Mouse (Mus musculus): ENCODE measurements at regions not wholly inside any gene's neighbourhood (a gene's known extent, or its start where the extent isn't known, plus 50 kb on each side); places are given as distances from the start of the nearest gene placed in this dataset.

GRCm38 (mm10) chr4:71663397-71663796, 94.4 kb downstream of the Gm11232 start:
- DNase-seq (ENCODE audit: low spot score): no peak
- Histone ChIP-seq H3K4me3 (ENCODE audit: low read depth, low read length) (no peak overlapping the region), H3K27me3 (replicated peaks; ENCODE audit: control insufficient read depth, insufficient read depth, low read length) (no peaks in the 10 kb centered on the region), H3K9me3 (ENCODE audit: control insufficient read depth, low read length) (no peaks in the 10 kb centered on the region), H3K4me1 (replicated peaks; ENCODE audit: control insufficient read depth, insufficient read depth, low read length) (no peaks in the 10 kb centered on the region), H3K27ac (ENCODE audit: low read depth, low read length) (no peak overlapping the region), H3K4me2 (no peak overlapping the region), H3K9ac (ENCODE audit: low read depth, low read length) (no peak overlapping the region), H3K36me3 (ENCODE audit: control insufficient read depth, insufficient read depth, low read length) (no peaks in the 10 kb centered on the region)
- no peak for ATAC-seq (replicated peaks; ENCODE audit: low FRiP score)

GRCm38 (mm10) chr4:71640521-71640920, 117.2 kb downstream of the Gm11232 start:
- H3K4me1 ChIP-seq (replicated peaks; ENCODE audit: control insufficient read depth, insufficient read depth, low read length): no peaks in the 10 kb centered on the region
- ATAC-seq (replicated peaks; ENCODE audit: low FRiP score) (no peak), DNase-seq (ENCODE audit: low spot score) (no peak)
- no peak overlapping the region for H3K9ac ChIP-seq (ENCODE audit: low read depth, low read length)
- no peaks in the 10 kb centered on the region for H3K36me3 ChIP-seq (ENCODE audit: control insufficient read depth, insufficient read depth, low read length)
- no peak overlapping the region for H3K4me2 ChIP-seq
- no peak overlapping the region for H3K4me3 ChIP-seq (ENCODE audit: low read depth, low read length)
- no peaks in the 10 kb centered on the region for H3K27me3 ChIP-seq (replicated peaks; ENCODE audit: control insufficient read depth, insufficient read depth, low read length)
- H3K9me3 ChIP-seq (ENCODE audit: control insufficient read depth, low read length): no peaks in the 10 kb centered on the region
- WGBS: 91% methylated on average over 10 of the region's 10 CpGs
- H3K27ac ChIP-seq (ENCODE audit: low read depth, low read length): no peak overlapping the region

GRCm38 (mm10) chr4:71627088-71627487, 130.7 kb downstream of the Gm11232 start:
- Histone ChIP-seq H3K9ac (ENCODE audit: low read depth, low read length) (no peak overlapping the region), H3K9me3 (ENCODE audit: control insufficient read depth, low read length) (no peaks in the 10 kb centered on the region), H3K27me3 (replicated peaks; ENCODE audit: control insufficient read depth, insufficient read depth, low read length) (no peaks in the 10 kb centered on the region), H3K27ac (ENCODE audit: low read depth, low read length) (no peak overlapping the region), H3K4me3 (ENCODE audit: low read depth, low read length) (no peak overlapping the region), H3K4me2 (no peak overlapping the region), H3K4me1 (replicated peaks; ENCODE audit: control insufficient read depth, insufficient read depth, low read length) (no peaks in the 10 kb centered on the region), H3K36me3 (ENCODE audit: control insufficient read depth, insufficient read depth, low read length) (no peaks in the 10 kb centered on the region)
- WGBS: 42% methylated on average over 2 of the region's 2 CpGs
- ATAC-seq (replicated peaks; ENCODE audit: low FRiP score): no peak
- DNase-seq (ENCODE audit: low spot score): no peak

- H3K4me3 ChIP-seq (ENCODE audit: low read depth, low read length): no peak overlapping the region
- no peak for ATAC-seq (replicated peaks; ENCODE audit: low FRiP score)
- H3K27me3 ChIP-seq (replicated peaks; ENCODE audit: control insufficient read depth, insufficient read depth, low read length): no peaks in the 10 kb centered on the region
- H3K4me2 ChIP-seq: no peak overlapping the region
- DNase-seq (ENCODE audit: low spot score): no peak
- H3K4me1 ChIP-seq (replicated peaks; ENCODE audit: control insufficient read depth, insufficient read depth, low read length): no peaks in the 10 kb centered on the region
- no peak overlapping the region for H3K27ac ChIP-seq (ENCODE audit: low read depth, low read length)
- WGBS: 44% methylated on average over 1 of the region's 1 CpGs
- no peak overlapping the region for H3K9ac ChIP-seq (ENCODE audit: low read depth, low read length)
- no peaks in the 10 kb centered on the region for H3K36me3 ChIP-seq (ENCODE audit: control insufficient read depth, insufficient read depth, low read length)
- H3K9me3 ChIP-seq (ENCODE audit: control insufficient read depth, low read length): no peaks in the 10 kb centered on the region
Observed at GRCm38 (mm10) chr4:71626626-71627025, 131.1 kb downstream of the Gm11232 start.

- Histone ChIP-seq H3K4me3 (ENCODE audit: low read depth, low read length) (no peak overlapping the region), H3K4me1 (replicated peaks; ENCODE audit: control insufficient read depth, insufficient read depth, low read length) (no peaks in the 10 kb centered on the region), H3K9me3 (ENCODE audit: control insufficient read depth, low read length) (no peaks in the 10 kb centered on the region), H3K36me3 (ENCODE audit: control insufficient read depth, insufficient read depth, low read length) (no peaks in the 10 kb centered on the region), H3K4me2 (no peak overlapping the region), H3K9ac (ENCODE audit: low read depth, low read length) (no peak overlapping the region), H3K27ac (ENCODE audit: low read depth, low read length) (no peak overlapping the region), H3K27me3 (replicated peaks; ENCODE audit: control insufficient read depth, insufficient read depth, low read length) (no peaks in the 10 kb centered on the region)
- DNase-seq (ENCODE audit: low spot score) (no peak), ATAC-seq (replicated peaks; ENCODE audit: low FRiP score) (no peak)
- 58% methylated on average over 2 of the region's 2 CpGs for WGBS
Observed at GRCm38 (mm10) chr4:71624771-71625170, 133.0 kb downstream of the Gm11232 start.

GRCm38 (mm10) chr4:71613720-71614119, 144.0 kb downstream of the Gm11232 start:
- H3K4me1 ChIP-seq (replicated peaks; ENCODE audit: control insufficient read depth, insufficient read depth, low read length): no peaks in the 10 kb centered on the region
- no peaks in the 10 kb centered on the region for H3K36me3 ChIP-seq (ENCODE audit: control insufficient read depth, insufficient read depth, low read length)
- no peaks in the 10 kb centered on the region for H3K9me3 ChIP-seq (ENCODE audit: control insufficient read depth, low read length)
- no peak overlapping the region for H3K27ac ChIP-seq (ENCODE audit: low read depth, low read length)
- no peaks in the 10 kb centered on the region for H3K27me3 ChIP-seq (replicated peaks; ENCODE audit: control insufficient read depth, insufficient read depth, low read length)
- DNase-seq (ENCODE audit: low spot score): no peak
- H3K9ac ChIP-seq (ENCODE audit: low read depth, low read length): no peak overlapping the region
- no peak for ATAC-seq (replicated peaks; ENCODE audit: low FRiP score)
- no peak overlapping the region for H3K4me2 ChIP-seq
- no peak overlapping the region for H3K4me3 ChIP-seq (ENCODE audit: low read depth, low read length)
- WGBS: 61% methylated on average over 1 of the region's 1 CpGs

- H3K27ac ChIP-seq (ENCODE audit: low read depth, low read length): no peak overlapping the region
- no peak for DNase-seq (ENCODE audit: low spot score)
- H3K27me3 ChIP-seq (replicated peaks; ENCODE audit: control insufficient read depth, insufficient read depth, low read length): no peaks in the 10 kb centered on the region
- H3K36me3 ChIP-seq (ENCODE audit: control insufficient read depth, insufficient read depth, low read length): no peaks in the 10 kb centered on the region
- no peak overlapping the region for H3K4me3 ChIP-seq (ENCODE audit: low read depth, low read length)
- H3K4me1 ChIP-seq (replicated peaks; ENCODE audit: control insufficient read depth, insufficient read depth, low read length): no peaks in the 10 kb centered on the region
- H3K9me3 ChIP-seq (ENCODE audit: control insufficient read depth, low read length): no peaks in the 10 kb centered on the region
- no peak for ATAC-seq (replicated peaks; ENCODE audit: low FRiP score)
- no peak overlapping the region for H3K9ac ChIP-seq (ENCODE audit: low read depth, low read length)
- no peak overlapping the region for H3K4me2 ChIP-seq
- WGBS: 94% methylated on average over 2 of the region's 2 CpGs
Observed at GRCm38 (mm10) chr4:71585880-71586279, 171.9 kb downstream of the Gm11232 start.

GRCm38 (mm10) chr4:71560656-71561055, 197.1 kb downstream of the Gm11232 start:
- H3K27me3 ChIP-seq (replicated peaks; ENCODE audit: control insufficient read depth, insufficient read depth, low read length): no peaks in the 10 kb centered on the region
- DNase-seq (ENCODE audit: low spot score): no peak
- no peak for ATAC-seq (replicated peaks; ENCODE audit: low FRiP score)

GRCm38 (mm10) chr4:71539200-71539599, 218.6 kb downstream of the Gm11232 start:
- Histone ChIP-seq H3K36me3 (ENCODE audit: control insufficient read depth, insufficient read depth, low read length) (no peaks in the 10 kb centered on the region), H3K4me3 (ENCODE audit: low read depth, low read length) (no peak overlapping the region), H3K4me2 (no peak overlapping the region), H3K27ac (ENCODE audit: low read depth, low read length) (no peak overlapping the region), H3K9ac (ENCODE audit: low read depth, low read length) (no peak overlapping the region), H3K4me1 (replicated peaks; ENCODE audit: control insufficient read depth, insufficient read depth, low read length) (no peaks in the 10 kb centered on the region), H3K27me3 (replicated peaks; ENCODE audit: control insufficient read depth, insufficient read depth, low read length) (no peaks in the 10 kb centered on the region), H3K9me3 (ENCODE audit: control insufficient read depth, low read length) (no peaks in the 10 kb centered on the region)
- no peak for ATAC-seq (replicated peaks; ENCODE audit: low FRiP score)
- DNase-seq (ENCODE audit: low spot score): no peak

More at GRCm38 (mm10) chr4:71560656-71561055, 197.1 kb downstream of the Gm11232 start:
- Histone ChIP-seq H3K4me2 (no peak overlapping the region), H3K4me1 (replicated peaks; ENCODE audit: control insufficient read depth, insufficient read depth, low read length) (no peaks in the 10 kb centered on the region), H3K27ac (ENCODE audit: low read depth, low read length) (no peak overlapping the region), H3K9me3 (ENCODE audit: control insufficient read depth, low read length) (no peaks in the 10 kb centered on the region), H3K4me3 (ENCODE audit: low read depth, low read length) (no peak overlapping the region), H3K36me3 (ENCODE audit: control insufficient read depth, insufficient read depth, low read length) (no peaks in the 10 kb centered on the region), H3K9ac (ENCODE audit: low read depth, low read length) (no peak overlapping the region)
- 74% methylated on average over 5 of the region's 5 CpGs for WGBS

Measured in liver, embryonic 11.5 days (tissue).